Mouse (Mus musculus) thymus, adult 2 months (tissue): ENCODE measurements around the gene Ccdc51.

Experiments
- CTCF ChIP-seq: fragments of 200-500 bp; IDR thresholded peaks from 2 replicates; pipeline ENCODE4 v1.5.1; 2012; ENCODE audit warnings: mild to moderate bottlenecking, control low read depth, low read length, moderate library complexity, borderline replicate concordance; ENCODE audit not compliant: control insufficient read depth, poor library complexity, insufficient read depth; ENCODE audit errors: extremely low read depth
- POLR2A ChIP-seq: fragments of 200-500 bp; IDR thresholded peaks from 2 replicates; pipeline ENCODE4 v1.6.1; 2012; ENCODE audit warnings: mild to moderate bottlenecking, low read length, control low read depth, moderate library complexity; ENCODE audit not compliant: control insufficient read depth, poor library complexity, insufficient read depth; ENCODE audit errors: extremely low read depth

DNA sequence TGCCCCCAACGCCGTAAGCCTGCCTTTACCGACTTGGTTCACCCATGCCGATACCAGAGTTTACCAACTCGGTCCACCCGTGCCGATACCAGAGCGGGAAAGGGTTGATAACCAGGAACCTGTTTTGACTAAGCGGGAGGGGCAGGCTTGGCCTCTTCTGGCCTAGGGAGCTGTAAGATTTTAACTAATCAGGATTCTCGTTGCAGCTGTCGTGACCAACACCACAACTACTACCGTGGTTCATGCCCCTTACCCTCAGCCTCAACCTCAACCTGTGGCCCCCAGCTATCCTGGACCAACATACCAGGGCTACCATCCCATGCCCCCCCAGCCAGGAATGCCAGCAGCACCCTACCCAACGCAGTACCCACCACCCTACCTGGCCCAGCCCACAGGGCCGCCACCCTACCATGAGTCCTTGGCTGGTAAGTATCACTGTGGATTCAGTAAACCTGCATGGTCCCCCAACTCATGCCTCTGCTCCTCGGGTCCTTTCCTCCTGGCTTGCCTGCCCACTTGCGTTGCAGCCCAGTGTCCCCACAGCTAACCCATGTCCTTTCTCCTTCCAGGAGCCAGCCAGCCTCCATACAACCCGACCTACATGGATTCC, 26.1 kb upstream of the Ccdc51 start:
- TF ChIP-seq POLR2A (no peak), CTCF (no peak)
